9 mouse cellular contexts compared by ENCODE assay signal in genomic region chr4:56207726-56208125, GRCm38 (mm10).
"Had no signal": no experiment of that assay in that cellular context is flagged by ENCODE, and none has a peak within 500 bp of the region (broad histone marks: within the 10 kb centered on the region; RNA-seq: fewer than 3 reads in every experiment).

No protein-coding gene starts in this region.

- DNase-seq: kidney, adult 8-10 months; kidney, postnatal 25 days; layer of hippocampus, adult 9-11 months; liver, embryonic 13.5 days; lung, adult 2 months; lung, postnatal 14 days; thymus, adult 2 months; thymus, postnatal 25 days had no signal

- ATAC-seq: midbrain, embryonic 13.5 days had no signal
